Mouse (Mus musculus) small intestine, adult 2 months (tissue): ENCODE data around the gene Slf1.

Experiments
- CTCF ChIP-seq: fragments of 200-500 bp; IDR thresholded peaks from 2 replicates; pipeline ENCODE4 v1.5.1; 2012; ENCODE audit warnings: low read depth, mild to moderate bottlenecking, control low read depth, inconsistent platforms, low read length, moderate library complexity, mixed read lengths; ENCODE audit not compliant: insufficient replicate concordance, insufficient read length; ENCODE audit errors: extremely low read depth
- POLR2A ChIP-seq: fragments of 200-500 bp; IDR thresholded peaks from 2 replicates; pipeline ENCODE4 v1.6.1; 2012; ENCODE audit warnings: low read depth, mild to moderate bottlenecking, control low read depth, inconsistent platforms, low read length, moderate library complexity

DNA sequence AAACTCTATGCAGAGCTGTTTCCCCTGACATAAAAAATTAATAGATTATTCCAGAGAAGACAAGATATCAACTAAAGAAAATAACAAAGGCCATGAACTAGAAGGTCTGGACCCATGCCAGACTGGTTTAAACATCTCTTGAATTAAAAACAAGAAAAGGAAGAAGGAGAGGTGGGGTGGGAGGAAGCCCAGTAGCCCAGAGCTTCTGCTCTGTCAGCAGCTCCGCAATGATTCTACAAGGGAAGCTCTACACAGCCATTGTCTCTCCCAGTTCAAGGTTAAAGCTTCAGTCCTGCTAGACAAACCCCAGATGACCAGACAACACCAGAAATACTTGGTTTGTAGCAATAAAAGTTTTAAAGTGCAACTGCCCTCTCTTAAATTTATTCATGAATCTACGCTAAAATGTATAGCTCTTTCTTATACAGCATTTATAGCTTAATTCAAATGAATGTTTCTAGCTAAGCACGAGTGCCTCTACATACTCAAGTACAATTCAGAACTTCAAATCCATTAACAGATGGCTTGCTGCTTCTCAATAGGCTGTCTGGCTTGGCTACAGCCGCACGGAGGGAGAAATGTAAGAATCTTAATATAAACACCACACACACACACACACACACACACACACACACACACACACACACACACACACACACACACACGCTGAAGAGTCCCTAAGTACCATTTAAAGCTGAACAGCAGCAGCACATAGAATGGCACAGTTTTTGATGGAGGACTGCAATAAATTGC, 87.9 kb downstream of the Slf1 start:
- TF ChIP-seq POLR2A (no peak), CTCF (no peak)
